Mouse (Mus musculus) left cerebral cortex, adult 2 months (tissue): ENCODE data around the gene Msh5. TPM values are rescaled to one million over a fixed set of nuclear protein-coding genes. Genes with fewer than 3 reads are reported as not detected.

Source experiments
- DNase-seq, 2 experiments: peaks; one replicate each; pipeline ENCODE4 v3.0.0; 2021 to 2022; ENCODE audit warnings: low spot score in 2 of 2, mixed read lengths in 1 of 2; ENCODE audit errors: extremely low spot score in 1 of 2
- H3K27ac ChIP-seq: fragments of 200-600 bp; 2 replicates; pipeline ENCODE4 v1.8.1; 2022
- H3K4me3 ChIP-seq: fragments of 200-600 bp; 2 replicates; pipeline ENCODE4 v1.8.1; 2022
- CTCF ChIP-seq: fragments of 200-600 bp; IDR thresholded peaks from 2 replicates; pipeline ENCODE4 v1.8.1; 2022; ENCODE audit warnings: antibody characterized with exemption, mild to moderate bottlenecking, moderate library complexity
- intact Hi-C: fragments of 180-260 bp; cut with DNase I; formaldehyde crosslinking; loops from one replicate; pipeline ENCODE4 v1.15.1; 2025
- total RNA-seq, 2 experiments: library from RNA; stranded (reverse); gene quantifications; 2 replicates each; pipeline ENCODE4 v1.2.3; 2021

The Msh5 gene
- total RNA-seq, 2 experiments from 2014 or later = 0.27 to 0.56 TPM

DNA sequence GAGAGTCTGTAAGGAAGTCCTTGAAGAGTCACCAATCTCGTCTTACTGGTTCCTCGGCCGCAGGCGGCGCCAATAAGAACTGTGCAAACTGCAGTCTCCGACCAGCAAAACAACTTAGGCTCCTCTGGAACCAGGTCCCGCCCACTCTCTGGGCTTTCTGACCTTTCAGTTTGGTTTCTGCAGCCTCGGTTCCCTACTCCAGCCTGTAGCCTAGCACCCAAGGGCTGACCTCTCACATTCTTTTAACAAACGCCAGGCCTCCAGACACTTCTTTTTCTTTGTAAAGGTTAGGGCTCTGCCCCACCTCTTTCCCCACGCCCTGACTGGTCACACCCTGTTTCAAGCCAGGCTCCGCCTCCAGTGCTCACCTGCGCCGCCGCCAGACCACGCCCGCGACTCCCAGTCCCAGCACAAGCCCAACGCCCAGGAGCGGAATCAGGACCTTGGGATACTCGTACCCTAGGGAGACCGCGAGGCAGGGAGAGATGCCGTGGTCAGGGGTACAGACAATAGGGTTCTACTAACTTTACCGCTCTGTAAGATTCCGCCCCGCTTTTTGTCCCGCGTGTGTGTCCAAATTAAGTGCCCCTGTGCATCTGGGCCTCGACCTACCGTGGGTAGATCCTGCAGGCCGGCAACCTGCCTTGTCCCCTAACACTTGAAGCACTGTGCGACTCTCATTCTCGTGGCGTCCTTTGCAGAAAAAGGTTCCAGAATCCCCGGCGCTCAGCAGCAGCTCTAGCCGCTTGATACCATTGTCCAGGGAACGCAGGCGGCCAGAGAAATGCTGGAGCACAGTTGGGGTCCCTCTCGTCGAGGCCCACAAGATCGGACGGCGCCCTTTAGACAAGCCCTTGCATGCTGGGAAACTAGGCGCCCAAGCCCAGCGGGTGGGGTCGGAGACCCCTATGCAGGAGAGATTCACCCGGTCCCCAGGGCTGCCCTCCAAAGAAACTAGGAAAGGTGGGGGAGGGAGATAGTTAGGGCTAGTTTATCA, 18.7 kb upstream of the Msh5 start, which contains the start of gene Ly6g6c:
Ly6g6c (plus strand) TSS at position 438 of the 997 bp plus-strand sequence.
- intact Hi-C loops = no loop called here
- no peak within 1 kb of the TSS for H3K4me3 ChIP-seq
- no peak within 1 kb of the TSS for H3K27ac ChIP-seq

DNA sequence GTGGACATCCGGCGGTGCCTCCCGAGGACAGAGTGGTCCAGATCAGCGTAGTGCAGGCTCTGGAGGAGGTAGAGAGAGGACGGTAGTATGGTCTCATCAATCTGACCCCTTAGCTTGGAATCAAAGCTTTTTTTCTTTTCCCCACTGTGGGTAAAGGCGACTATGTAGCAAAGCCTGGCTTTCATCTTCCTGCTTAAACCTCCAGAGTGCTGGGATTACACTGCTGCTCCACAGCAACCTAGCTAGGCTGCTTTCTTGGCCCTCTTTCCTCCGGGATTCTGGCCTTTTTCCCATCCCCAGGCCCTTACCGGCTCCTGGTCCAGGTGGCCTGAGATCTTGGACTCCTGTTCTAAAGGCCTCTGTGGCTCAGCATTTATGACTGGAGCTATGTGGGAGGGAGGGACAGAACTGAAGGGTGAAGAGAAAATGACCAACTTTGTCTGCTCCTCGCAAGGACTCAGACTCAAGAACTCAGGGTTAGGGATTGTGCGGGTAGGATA, 17.9 kb upstream of the Msh5 start:
- Histone ChIP-seq H3K4me3 (no peak overlapping the region), H3K27ac (no peak overlapping the region)
- no peak for DNase-seq
- TF ChIP-seq CTCF = no peak
- intact Hi-C loops = no loop called here

More for the DNA sequence above, 18.7 kb upstream of the Msh5 start, which contains the start of gene Ly6g6c:
- TF ChIP-seq CTCF = no peak
- DNase-seq = no peak

DNA sequence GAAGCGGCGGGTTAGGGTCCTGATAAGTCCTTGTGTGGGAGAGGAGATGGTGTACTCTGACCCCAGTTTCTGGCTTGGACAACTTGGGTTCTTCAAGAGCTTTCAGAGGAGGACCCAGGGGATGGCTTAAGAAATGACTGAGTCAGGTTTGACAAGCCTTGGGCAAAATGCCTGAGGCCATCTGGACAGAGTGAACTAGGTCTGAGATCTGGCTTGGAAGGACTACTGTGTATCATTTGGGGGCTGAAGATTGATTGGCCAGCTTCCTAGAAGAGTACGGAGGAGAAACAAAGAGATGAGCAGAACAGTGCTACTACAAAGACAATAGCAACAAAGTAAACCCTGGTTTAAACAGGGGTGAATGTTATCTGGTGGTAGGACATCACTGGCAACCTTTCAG, 16.9 kb upstream of the Msh5 start:
- TF ChIP-seq CTCF = no peak
- H3K4me3 ChIP-seq = no peak overlapping the region
- intact Hi-C loops = no loop called here
- H3K27ac ChIP-seq = no peak overlapping the region
- DNase-seq = no peak

DNA sequence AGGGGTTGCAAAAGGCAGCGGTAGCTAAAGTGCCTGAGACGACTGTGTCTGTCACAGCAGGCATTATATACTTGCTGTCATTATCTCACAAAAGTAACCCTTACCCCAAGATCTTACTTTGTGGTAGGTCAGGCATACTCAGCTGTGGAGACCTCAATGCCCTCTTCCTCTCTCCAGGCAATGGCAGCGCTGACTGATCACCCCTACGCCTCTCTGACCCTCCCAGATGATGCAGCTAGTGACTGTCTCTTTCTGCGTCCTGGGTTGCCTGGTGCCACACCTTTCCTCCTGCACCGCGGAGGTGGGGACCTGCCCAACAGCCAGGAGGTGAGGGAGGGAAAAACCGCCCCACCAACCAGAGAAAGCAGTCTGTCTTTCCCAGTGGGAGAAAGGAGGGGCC, 14.8 kb upstream of the Msh5 start:
- no peak for DNase-seq
- Histone ChIP-seq H3K27ac (no peak overlapping the region), H3K4me3 (no peak overlapping the region)
- intact Hi-C loops = no loop called here
- no peak for TF ChIP-seq CTCF

DNA sequence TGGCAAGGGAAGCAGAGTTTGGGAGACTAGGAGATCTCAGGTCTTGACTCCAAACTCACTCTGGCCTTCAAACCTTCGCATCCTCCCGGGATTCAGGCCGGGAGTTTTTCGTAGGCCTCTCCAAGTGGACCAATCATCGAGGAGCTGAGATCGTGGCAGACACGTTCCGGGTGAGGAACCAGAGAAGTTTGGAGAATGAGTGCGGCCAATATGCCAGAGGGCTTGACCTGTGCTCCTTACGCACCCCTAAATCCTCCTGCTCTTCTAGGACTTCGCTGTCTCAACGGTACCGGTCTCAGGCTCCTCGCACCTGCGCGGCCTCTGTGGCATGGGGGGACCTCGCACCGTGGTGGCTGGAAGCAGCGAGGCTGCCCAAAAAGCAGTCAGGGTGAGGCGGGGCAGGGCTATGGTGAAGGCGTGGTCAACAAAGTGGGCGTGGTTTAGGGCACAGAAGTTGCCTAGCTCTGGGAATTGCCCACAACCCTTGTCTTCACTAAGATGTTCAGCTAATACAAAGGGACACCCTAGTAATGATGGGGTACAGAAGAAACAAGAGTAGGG, 14.3 kb upstream of the Msh5 start:
- H3K27ac ChIP-seq = no peak overlapping the region
- H3K4me3 ChIP-seq = no peak overlapping the region
- no peak for TF ChIP-seq CTCF
- DNase-seq = no peak
- intact Hi-C loops = no loop called here

DNA sequence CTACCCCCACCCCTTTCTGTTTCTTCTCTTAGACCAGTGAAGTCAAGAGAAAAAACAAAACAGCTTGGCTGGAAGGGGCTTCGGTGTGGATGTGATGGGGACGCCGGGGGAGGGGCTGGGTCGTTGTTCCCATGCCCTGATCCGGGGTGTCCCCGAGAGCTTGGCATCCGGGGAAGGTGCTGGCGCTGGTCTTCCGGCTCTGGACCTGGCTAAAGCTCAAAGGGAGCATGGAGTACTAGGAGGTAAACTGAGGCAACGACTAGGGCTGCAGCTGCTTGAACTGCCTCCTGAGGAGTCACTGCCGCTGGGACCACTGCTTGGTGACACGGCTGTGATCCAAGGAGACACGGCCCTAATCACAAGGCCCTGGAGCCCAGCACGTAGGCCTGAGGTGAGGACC, 13.5 kb upstream of the Msh5 start:
- no peak for DNase-seq
- Histone ChIP-seq H3K4me3 (peak overlapping the region; percentile 65), H3K27ac (no peak overlapping the region)
- no peak for TF ChIP-seq CTCF
- intact Hi-C loops = no loop called here

DNA sequence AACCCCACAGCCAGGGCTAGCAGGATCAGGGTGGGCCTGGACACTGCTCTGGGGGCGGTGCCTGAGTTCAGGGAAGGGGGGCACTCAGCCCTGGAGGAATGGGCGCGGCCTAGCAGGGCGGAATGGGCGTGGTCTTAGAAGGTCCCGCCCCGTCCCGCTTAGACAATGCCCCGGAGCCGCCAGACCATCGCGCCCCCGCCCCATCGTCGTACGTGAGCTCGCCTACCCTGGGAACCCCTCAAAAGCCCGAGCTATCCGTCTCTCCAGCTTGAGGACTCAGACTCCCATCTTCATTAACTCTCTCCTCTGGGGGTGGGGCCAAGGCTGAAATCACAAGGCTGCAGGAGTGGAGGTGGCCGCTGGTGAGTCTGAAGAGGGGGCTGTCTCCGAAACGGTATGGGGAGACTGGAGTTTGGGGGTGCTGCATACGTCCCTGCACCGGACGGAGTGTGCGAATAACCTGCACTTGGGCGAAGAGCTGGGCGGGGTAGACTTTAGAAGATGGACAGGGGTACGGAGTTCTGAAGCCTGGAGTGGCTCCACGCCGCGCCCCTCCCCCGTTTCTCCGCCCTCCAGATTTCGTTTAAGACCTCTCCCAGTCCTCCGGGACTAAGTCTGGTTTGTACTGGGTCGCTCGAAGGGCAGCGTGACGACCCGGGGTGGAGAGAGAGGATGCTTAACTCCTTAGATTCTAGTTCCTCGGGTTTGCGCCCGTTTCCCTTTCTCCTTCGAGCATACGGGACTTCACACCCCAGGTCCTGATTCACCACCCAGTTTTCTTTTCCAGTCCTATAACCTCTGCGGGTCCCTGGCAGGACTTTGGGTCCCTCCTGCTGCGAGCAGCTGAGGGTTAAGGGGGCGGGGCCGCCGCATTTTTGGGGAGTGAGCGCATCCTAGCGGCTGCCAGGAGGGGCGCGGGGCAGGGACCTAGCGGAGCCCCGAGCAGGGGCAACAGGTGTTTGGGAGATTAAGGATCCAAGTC, 12.7 kb upstream of the Msh5 start, which contains the start of gene Ddah2:
Ddah2 (plus strand) TSS at position 125 of the 982 bp plus-strand sequence.
- peak; percentile 69 for DNase-seq
- TF ChIP-seq CTCF = peak; percentile 70
- intact Hi-C loops = loop anchor here (1.0 kb wide), 1 partner anchor 38 kb away; no protein-coding TSS in a partner anchor
- peak within 1 kb of the TSS; percentile 71 for H3K27ac ChIP-seq
- H3K4me3 ChIP-seq = peak within 1 kb of the TSS; percentile 65

DNA sequence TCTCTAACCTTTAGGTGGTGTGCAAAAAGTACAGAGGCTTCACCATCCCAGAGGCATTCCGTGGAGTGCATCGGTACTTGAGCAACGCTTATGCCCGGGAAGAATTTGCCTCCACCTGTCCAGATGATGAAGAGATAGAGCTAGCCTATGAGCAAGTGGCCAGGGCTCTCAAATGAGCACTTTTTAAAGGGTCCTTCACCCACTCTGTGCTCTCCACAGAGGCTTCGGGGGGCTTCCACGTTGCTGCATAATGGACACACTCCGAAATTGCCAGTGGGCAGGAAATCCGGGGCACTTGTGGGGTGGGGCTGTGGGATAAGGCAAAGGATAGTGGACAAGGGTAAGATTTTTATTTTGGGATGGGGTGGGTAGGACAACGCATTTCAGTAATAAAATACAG, 11.8 kb upstream of the Msh5 start:
- DNase-seq = no peak
- Histone ChIP-seq H3K27ac (no peak overlapping the region), H3K4me3 (no peak overlapping the region)
- intact Hi-C loops = no loop called here
- no peak for TF ChIP-seq CTCF

DNA sequence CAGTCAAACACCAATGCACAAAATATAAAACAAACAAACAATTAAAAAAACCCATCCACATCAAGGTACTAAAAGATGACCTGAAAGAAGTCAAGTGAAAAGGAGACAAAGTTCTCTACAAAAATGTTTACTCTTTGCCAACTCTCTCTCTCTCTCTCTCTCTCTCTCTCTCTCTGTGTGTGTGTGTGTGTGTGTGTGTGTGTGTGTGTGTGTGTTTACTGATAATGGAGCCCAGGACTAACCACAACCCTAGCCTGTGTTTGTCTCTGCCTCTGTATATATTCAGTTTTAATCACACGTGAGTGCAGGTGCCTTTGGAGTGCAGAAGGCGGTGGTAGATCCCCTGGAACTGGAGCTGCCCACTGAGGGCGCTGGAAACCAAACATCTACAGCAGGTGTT, 10.5 kb upstream of the Msh5 start:
- no peak overlapping the region for H3K27ac ChIP-seq
- no peak for DNase-seq
- intact Hi-C loops = no loop called here
- no peak overlapping the region for H3K4me3 ChIP-seq
- no peak for TF ChIP-seq CTCF

DNA sequence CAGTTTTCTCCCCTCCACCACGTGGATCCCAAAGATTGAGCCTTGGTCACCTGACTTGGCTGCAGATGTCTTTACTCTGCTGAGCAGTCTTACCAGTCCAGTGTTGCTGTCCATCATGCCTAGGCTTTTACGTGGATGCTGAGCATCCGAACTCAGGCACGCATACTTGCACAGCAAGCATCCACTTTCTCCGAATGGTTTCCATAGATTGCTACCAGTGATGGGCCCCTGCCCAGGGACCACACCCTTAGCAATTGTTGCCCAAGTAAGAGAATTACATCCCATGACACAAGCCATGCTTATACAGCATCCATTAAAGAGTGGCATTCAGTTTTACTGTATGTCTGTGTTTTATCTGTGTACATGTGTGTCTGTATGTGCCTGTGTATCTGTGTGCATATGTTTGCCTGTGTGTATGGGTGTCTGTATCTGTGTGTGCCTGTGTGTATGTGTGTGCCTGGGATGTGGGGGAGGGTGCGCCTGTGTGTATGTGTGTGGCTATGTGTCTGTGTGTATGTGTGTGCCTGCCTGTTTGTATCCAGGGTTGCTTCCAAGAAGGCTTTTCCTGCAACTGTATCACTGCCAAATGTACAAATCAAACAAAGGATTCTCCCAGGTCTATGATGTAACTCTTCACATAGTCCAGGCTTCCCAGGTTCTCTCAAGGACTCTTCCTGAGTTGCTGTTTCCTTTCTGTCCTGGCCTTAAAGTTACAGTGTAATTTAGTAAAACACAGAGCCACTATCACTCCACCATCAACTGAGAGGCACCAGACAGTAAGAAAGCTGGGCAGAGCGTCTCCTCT, 9.3 kb upstream of the Msh5 start:
- no peak for DNase-seq
- intact Hi-C loops = no loop called here
- TF ChIP-seq CTCF = no peak
- Histone ChIP-seq H3K27ac (no peak overlapping the region), H3K4me3 (no peak overlapping the region)
